Comparison of ENCODE assay signal across 9 mouse cellular contexts in the genomic region with DNA sequence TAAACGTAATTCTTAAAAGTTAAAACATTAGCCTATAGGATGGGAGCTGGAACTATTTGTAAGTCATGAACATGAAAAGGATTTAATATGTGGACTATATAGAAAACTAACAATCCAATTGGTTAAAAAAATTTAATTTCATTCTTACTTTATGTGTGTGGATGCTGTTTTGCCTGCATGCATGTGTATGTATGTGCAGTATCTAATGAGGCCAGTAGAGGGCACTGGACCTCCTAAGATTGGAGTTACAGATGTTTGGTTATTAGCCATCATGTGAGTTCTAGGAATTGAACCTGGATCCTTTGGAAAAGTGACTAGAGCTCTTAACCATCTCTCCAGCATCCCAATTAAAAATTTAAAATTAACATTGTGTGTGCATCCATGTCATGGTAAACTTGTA. TPM values are rescaled to one million over a fixed set of nuclear protein-coding genes. Genes with fewer than 3 reads are reported as not detected.
DNase-seq lines count a peak whose midpoint lies in the region; ATAC-seq and TF ChIP-seq lines count a peak whose summit lies in the region.
"Had no signal": no experiment of that assay in that cellular context is flagged by ENCODE, and none has a peak within 500 bp of the region (broad histone marks: within the 10 kb centered on the region; RNA-seq: fewer than 3 reads in every experiment).

No protein-coding gene starts in this region.

- 92% methylated on average over 1 of the region's 1 CpGs for WGBS in limb, embryonic 14.5 days

- no peak overlapping the region for H3K4me2 ChIP-seq in limb, embryonic 14.5 days (replicated peaks; ENCODE audit: low read depth, low read length, severe bottlenecking)
- H3K4me2 ChIP-seq: limb, embryonic 13.5 days had no signal

- H3K36me3 ChIP-seq in limb, embryonic 14.5 days (ENCODE audit: control insufficient read depth, insufficient read depth, low read length), result peaks cover 63% of the 10 kb centered on the region

- no peak overlapping the region for H3K4me3 ChIP-seq in limb, embryonic 14.5 days (replicated peaks; ENCODE audit: low read length)
- H3K4me3 ChIP-seq: limb, embryonic 13.5 days had no signal

- DNase-seq in heart, adult 8-10 months (ENCODE audit: low spot score), result peak; percentile 63
- no peak for DNase-seq in heart, postnatal 25 days (ENCODE audit: low spot score)
- DNase-seq in 3134 (ENCODE audit: extremely low read depth, insufficient read length, low spot score), result peak; percentile 14
- peak; percentile 59 for DNase-seq in MN1 (ENCODE audit: low spot score)
- DNase-seq in cerebellum, adult 9-11 months, result peak; percentile 31
- DNase-seq in heart, postnatal 14 days, result peak; percentile 44 to 70
- DNase-seq in limb, embryonic 14.5 days (ENCODE audit: low spot score), result peak; percentile 75
- peak; percentile 33 to 71 for DNase-seq in spleen, postnatal 4 days (ENCODE audit: low spot score in 2 of 2)

- H3K4me1 ChIP-seq in limb, embryonic 14.5 days (ENCODE audit: control insufficient read depth, insufficient read depth, low read length), result no peaks in the 10 kb centered on the region
- H3K4me1 ChIP-seq: limb, embryonic 13.5 days had no signal

- no peak for TF ChIP-seq POLR2A in limb, embryonic 14.5 days (IDR thresholded peaks at IDR 0.05; ENCODE audit: borderline replicate concordance, extremely low read depth, insufficient read depth, insufficient read length)

- intact Hi-C loops in heart, postnatal 25 days (cut with DNase I), result loop anchor here (1.0 kb wide), 1 partner anchor 105 kb away; no protein-coding TSS in a partner anchor
- intact Hi-C loops in heart, postnatal 14 days (cut with DNase I), result no loop called here

- no peaks in the 10 kb centered on the region for H3K9me3 ChIP-seq in limb, embryonic 14.5 days (ENCODE audit: control insufficient read depth, low read length)
- H3K9me3 ChIP-seq: limb, embryonic 13.5 days had no signal

- ATAC-seq in limb, embryonic 14.5 days (ENCODE audit: low FRiP score, low read depth), result no peak

- H3K9ac ChIP-seq in limb, embryonic 14.5 days (ENCODE audit: low read depth, low read length, severe bottlenecking), result no peak overlapping the region
- H3K9ac ChIP-seq: limb, embryonic 13.5 days had no signal

- no peaks in the 10 kb centered on the region for H3K27me3 ChIP-seq in limb, embryonic 14.5 days (ENCODE audit: control insufficient read depth, insufficient read depth, low read length)
- H3K27me3 ChIP-seq: limb, embryonic 13.5 days had no signal

- H3K27ac ChIP-seq in limb, embryonic 14.5 days (replicated peaks; ENCODE audit: low read depth, low read length), result no peak overlapping the region
- H3K27ac ChIP-seq: limb, embryonic 13.5 days had no signal

RNA-seq across cellular contexts. Expression of gene Gosr1, which starts 25.9 kb away (rescaled TPM):
- total RNA-seq in heart, adult 8-10 months (2022), result 10 to 100 TPM; 23.6 to 32.6 (median 27.9) TPM
- 10 to 100 TPM; 25.2 to 26.7 TPM for total RNA-seq in heart, postnatal 25 days (2021)
- total RNA-seq in heart, postnatal 14 days (2021), result 10 to 100 TPM; 28.1 to 33.8 TPM
- 24.7 and 26.0 TPM in 2 replicates for polyA plus RNA-seq in limb, embryonic 14.5 days (2012; rRNA removed)
- 36.3 and 37.0 TPM in 2 replicates for polyA plus RNA-seq in limb, embryonic 14.5 days (2014; fragmentation: Nextera tagmentation; extraction: Ambion mirVana)

RNA-seq across cellular contexts. Expression of gene Cpd, which starts 57.6 kb away (rescaled TPM):
- 10 to 100 TPM; 32.8 to 38.8 (median 37.0) TPM for total RNA-seq in heart, adult 8-10 months (2022)
- 10 to 100 TPM; 36.7 to 43.9 TPM for total RNA-seq in heart, postnatal 25 days (2021)
- 10 to 100 TPM; 51.4 to 58.7 TPM for total RNA-seq in heart, postnatal 14 days (2021)
- polyA plus RNA-seq in limb, embryonic 14.5 days (2012; rRNA removed), result 24.9 and 25.1 TPM in 2 replicates
- polyA plus RNA-seq in limb, embryonic 14.5 days (2014; fragmentation: Nextera tagmentation; extraction: Ambion mirVana), result 21.0 and 21.7 TPM in 2 replicates
